Mouse (Mus musculus) ovary, adult 18-20 months (tissue): ENCODE data around the gene Accsl.

Source experiments
- DNase-seq: peaks from one replicate; pipeline ENCODE4 v3.0.0; 2022; ENCODE audit warnings: low spot score, mixed read lengths

Gene Accsl

DNA sequence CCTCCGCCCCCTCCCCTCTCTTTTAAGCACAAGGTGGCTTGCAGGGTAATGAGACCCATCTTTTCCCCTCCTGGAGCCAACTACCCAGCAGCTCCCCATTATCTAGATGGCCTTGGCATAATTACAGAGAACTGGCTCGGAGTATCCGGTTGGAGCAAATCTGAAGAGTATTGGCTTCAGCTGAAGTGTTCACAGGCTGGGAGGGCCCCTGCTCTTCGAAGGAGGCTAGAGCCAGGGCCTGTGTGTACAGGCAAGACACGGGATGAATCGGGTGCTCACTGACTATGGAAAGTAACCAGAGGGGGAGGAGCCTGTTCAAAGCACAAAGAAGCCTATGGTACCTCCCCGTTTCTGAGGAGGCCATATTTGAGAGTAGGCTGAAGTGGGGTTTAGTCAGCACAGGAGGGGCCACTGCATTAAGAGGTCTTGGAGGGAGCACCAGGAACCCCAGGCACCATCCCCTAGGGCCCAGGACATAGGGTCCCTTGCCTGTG is at the start of gene Accsl:
TSS of gene Accsl (minus strand) at position 51 of the 494 bp plus-strand sequence.
- no peak for DNase-seq

DNA sequence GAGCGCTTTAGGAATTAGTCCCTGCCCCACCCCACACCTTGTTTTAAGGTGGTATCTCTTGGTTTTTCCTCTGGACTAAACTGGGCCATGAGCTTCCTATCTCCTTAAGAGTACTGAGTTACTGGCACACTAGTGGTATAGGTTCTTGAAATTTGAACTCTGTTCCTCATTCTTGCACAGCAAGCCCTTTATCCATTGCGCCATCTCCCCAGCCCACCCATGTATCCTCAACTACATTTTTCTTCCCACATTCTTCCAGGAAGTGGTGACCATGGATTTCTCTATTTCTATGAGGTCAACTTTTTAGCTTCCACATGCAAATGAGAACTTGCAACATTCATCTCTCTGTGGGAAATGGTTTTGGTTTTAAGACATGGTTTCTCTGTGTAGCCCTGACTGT is 44.6 kb upstream of the Accsl start:
- no peak for DNase-seq

DNA sequence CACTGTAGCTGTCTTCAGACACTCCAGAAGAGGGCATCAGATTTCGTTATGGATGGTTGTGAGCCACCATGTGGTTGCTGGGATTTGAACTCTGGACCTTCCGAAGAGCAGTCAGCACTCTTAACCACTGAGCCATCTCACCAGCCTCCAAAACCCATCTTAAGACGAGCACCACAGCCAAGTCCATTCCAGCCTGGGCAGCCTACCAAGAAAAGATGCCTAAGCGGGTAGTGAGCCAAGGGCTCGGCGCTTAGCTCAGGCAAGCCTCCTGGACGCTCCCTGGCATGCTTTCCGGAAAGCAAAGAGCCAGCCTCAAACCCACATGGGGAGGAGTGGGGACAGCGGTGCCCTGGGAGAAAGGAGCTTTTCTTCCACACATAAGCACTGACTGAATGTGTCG is 43.0 kb upstream of the Accsl start:
- DNase-seq = no peak

DNA sequence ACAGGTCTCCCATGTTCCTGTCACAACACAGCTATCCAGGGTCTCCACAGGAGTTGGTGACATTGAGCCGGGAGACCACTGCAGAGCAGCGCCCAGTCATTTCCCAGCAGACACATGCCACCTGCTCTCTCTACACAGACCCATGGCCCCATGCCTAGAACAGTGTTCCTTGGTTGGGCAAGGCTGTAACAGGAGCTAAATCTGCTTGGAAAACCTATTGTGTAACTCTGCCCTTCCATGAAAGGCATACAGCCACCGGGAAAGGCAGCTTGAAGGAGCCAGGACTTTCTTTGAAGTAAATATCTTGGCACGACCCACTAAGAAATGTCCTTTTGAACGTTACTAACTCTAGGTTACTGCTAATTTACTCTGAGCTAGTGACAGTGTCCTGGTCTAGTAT is 40.8 kb upstream of the Accsl start:
- DNase-seq = no peak

DNA sequence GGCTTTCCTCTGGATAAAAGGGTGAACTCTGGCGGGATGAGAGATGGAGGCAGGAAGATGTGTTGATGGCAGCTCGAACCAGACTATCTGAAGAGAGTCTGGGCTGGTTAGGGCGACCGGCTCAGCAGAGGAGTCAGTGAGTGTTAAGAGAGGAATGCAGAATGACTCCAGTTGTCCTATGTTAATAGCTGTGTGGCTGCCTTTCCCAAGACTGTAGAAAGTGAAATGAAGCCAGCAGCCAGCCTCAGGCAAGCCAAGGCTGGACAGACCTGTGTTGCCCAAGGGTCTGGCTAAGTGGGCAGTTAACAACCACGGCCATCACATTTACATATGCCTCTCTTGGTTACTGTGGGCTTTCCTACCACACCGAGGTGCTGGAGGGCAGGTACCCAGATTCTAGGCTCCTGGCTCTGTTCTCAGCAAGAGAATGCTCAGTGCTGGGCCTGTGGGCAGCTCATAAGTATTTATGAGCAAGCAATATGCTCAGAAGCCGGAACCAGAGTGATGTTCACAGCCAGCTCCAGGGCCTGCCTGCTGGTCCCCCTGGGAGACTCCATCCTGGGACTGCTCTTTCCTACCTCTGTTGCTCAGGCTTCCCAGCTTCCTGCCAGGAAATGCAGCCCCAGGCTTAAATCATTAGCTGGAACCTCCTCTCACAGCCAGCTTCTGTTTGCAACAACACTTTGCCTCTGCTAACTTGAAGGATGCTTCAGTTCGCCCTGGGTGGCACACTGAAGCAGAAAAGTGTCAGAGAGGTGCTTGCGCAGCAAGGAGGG is 38.8 kb upstream of the Accsl start:
- DNase-seq = no peak

DNA sequence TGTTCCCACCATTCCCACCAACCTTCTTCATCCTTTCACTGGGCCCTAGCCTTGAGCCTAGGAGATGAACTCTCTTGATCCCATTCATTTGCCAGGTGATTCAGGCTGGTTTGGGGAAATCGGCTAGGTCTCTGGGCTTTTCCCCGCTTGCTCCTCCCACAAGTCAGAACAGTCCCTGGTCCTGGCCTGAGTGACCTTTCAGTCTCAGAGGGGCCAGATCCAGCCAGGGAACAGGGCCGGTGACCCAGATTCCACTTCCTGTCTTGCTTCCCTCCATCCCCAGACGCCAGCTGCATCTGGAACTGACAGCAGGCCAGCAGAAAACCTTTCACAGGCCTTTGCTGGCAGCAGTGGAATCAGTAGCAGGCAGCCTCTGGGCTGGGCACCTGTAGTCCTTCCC is 37.4 kb upstream of the Accsl start:
- DNase-seq = no peak

DNA sequence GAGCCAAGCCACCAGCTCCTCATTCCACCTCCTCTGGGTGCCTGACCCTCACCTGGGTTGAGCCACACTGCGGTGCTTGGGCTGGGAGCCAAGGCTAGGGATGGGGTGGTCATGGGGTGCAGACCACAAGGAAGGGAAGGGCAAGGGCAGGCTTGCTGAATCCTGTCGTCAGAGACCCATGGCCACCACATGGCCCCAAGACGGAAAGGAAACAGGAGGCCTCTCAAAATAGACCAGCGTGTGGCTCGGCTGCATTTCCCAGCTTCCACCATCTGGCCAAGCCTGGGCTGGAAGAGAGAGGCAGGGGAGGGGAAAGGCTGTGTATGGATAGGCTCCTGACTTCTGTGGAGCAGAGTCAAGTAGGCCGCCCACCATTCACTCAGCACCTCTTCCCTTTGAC is 34.5 kb upstream of the Accsl start:
- DNase-seq = no peak

DNA sequence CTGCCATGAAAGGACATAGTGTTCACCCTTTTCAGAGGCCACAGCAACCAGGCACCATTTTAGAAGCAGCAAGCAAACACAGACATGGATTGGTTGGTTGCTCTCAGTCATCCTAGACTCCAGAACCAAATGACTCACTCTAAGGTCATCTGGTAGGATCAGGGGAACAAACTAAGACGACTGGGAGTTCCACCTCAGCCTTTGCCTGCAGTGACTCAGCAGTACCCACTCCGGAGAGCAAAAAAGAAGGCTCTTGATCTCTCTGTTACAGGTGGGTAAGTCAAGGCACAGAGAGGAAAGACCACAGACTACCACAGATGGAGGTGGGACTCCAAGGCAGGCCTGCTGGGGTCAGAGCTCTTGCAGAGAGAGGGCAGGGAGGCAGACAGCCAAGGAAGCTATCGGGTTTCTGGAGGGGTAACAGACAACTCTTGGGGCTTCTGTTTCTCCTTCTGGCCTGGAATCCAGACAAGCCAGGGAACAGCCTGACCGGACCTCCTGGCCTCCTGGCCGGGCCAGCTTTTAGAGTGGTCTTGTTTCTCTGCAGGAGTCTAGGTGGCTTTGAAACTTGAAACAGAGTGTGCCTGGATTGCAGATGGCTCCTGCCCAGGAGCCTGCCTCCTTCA is 33.8 kb upstream of the Accsl start:
- DNase-seq = no peak

DNA sequence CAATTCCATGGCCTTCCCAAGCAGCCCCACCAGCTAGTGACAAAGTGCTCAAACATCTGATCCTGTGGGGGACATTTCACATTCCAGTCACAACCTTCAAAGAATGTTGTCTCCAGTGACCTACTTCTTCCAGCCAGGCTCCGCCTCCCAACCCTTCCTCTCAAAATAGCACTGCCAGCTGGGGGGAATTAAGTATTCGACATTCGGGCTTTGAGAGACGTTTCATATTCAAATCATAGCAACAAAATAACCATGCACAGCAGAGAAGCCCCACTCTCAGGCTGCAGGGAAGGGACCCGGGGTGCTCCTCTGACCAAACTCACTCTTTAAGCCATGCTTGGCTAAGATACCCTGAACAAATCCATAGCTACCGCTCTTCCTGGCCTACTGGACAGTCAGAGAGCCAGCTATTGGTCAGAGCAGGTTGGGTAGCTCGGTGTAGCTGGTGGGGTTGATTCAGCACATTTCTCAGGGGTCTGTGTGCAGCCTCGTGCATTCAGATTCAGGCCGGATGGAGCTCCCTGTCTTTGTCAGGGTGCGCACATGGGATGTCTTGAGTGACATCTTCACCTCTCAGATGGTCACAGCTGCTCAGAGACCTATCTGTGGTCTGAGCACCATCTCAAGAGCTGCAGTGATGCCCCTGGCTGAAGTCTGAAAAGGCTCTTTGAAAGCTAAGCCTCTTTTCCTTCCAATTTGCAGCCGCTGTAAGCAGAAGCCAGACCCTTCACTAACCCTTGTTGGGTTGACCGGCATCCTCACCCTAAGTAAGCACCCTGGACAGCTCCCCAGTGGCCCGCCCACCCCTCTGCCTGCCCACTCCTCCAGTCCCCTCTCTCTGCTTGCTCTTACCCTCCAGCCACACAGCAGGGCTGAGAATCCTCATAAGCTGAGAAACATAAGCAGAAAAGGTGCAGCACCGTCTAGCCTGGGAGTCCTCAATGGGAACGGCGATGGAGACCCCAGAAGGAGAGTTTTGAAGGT is 30.7 kb upstream of the Accsl start:
- DNase-seq = no peak

DNA sequence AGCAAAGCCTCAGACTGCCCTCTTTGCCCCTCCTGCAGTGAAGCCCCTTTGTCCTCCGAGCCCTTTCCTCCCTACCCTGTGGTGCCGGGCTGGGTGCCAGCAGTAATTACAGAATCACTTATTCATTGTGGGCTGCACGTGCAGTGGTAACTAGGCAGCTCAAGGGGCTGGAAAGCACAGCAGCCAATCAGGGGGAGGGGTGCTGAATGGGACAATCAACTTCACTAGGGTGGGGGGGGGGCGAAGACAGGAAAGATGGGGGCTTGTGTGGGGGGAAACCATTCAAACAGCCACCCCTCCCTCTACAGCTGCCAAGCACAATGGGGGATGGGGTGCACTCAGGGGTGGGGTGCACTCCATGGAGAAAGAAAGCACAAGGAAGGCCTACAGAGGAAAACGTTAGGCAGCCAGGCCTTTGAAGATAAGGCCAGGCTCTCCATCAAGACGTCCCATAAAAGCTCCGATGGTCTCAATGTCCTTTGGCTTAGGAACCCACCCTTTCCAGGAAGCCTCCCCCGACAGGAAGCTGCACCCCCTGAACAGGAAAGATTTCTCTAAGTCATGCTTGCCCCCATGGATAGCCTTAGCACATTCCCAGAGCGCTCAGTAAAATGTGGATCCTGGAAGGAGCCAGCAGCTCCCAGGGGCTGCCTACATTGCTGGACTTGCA is 22.8 kb upstream of the Accsl start:
- DNase-seq = no peak

DNA sequence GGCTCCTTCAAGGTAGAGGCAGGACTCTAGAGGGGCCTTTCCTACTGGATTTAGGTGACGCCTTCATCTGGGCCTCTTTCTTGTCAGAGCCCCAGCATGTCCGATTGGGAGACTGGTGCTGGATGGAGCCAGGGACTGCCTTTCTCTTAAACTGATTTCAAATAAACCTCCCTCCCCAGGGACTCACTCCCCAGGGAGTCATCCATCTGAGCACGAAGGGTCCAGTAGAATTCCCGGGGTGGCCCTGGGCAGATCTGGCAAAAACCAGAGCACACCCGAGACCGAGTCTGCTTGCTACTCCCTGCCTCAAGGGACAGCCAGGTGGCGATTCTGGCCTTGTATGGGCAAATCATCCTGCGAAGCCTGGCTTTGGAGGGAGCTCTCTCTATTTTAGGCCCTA is 21.2 kb upstream of the Accsl start:
- DNase-seq = no peak

DNA sequence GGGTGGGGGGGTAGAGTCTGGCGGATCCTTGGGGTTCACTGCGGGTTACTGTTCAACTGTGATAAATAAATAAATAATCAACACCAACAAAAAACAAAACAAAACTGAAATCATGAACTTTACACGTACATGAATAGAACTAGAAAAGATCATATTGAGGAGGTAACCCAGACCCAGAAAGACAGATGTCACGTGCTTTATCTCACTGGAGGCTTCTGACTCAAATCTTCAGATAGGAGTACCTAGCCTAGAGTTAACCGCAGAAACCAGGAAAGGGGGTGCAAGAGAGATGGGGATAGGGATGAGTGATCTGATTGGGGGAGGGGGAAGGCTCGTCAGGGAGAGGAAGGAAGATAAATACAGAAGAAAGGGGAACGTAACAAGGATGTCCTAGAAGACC is 20.1 kb upstream of the Accsl start:
- no peak for DNase-seq

DNA sequence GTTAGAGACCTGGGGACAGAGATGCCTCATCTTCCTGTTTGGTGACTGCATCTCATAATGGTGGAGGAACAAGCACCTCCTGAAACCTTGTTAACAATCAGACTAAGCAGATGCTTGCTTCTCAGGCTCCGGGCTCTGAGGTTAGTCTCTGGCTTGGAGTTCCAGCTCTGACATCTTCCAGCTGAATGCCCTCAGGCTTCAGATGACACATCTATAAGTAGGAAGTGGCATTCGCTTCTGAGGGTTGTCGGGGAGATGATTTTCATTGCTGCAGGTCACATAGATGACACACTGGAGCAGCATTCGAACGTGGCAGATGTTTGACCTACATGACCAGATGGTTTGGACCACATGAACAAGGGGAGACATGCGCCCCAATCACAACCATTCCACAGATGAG is 19.4 kb upstream of the Accsl start:
- DNase-seq = no peak

DNA sequence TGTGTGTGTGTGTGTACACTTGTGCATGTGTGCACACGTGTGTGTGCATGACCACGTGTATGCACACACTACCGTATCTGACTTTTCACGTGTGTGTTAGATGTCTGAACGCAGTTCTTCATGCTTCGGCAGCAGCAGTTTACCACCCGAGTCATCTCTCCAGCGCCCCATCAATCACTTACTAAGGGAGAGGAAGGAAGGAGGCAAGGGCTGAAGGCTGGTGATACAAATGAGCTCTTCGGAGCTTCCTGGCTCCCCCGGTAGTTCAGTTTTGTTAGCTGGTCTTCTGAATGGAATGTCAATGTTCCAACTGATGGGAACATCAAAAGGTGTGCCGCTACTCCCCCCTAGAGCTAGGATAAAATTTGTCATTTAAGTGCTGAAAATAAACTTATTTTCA is 18.3 kb upstream of the Accsl start:
- DNase-seq = no peak

DNA sequence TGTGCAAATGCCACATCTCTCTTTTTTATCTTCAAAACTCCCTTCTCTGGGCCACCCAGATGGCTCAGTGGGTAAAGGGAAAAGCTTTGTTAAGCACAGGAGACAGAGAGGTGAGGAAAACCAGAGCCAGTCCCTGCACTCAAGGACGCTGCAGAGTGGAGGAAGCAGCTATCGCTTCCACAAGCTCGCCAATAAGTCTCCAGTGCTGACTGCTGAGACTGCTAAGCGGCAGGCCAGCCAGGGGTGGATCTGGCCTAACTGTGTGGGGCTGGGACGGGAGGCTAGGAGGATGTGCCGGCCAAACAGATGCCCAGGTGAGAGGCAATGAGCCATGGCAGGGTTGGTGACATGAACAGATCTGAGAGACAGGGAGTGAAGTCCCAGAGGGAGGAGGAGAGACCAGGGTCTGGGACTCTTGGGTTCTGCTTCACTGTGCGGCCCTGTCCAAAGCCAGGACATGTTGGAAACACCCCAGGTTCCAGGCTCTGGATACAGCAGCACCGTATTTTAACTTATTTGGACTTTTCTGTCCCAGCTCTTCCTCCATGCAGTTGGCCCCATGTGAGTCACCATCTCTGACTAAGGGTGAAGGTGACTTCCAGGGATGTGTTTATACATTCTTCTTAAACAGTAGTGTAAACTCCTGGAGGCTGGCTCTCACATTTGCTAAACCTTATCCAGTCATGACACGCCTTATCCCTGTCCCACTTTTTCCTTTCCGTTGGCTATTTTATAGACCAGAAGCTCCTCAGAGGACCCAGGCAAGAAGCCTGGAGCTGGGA is 17.2 kb upstream of the Accsl start:
- DNase-seq = no peak

DNA sequence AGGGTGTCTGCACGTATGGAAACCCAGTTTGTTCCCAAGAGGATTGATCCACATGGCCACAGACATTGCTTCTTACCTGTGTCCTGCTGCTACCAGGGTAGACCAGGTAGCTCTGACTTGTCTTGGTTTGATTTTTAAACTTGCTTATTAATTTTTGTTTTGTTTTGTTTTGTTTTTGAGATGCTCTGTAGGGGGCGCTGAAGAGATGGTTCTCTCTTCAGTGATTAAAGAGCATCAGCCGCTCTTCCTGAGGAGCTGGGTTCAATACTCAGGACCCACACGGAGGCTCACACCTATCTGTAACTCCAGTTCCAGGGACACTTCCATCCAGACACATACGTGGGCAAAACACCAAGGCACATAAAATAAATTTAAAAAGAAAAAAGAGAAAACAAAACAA is 14.1 kb upstream of the Accsl start:
- no peak for DNase-seq

DNA sequence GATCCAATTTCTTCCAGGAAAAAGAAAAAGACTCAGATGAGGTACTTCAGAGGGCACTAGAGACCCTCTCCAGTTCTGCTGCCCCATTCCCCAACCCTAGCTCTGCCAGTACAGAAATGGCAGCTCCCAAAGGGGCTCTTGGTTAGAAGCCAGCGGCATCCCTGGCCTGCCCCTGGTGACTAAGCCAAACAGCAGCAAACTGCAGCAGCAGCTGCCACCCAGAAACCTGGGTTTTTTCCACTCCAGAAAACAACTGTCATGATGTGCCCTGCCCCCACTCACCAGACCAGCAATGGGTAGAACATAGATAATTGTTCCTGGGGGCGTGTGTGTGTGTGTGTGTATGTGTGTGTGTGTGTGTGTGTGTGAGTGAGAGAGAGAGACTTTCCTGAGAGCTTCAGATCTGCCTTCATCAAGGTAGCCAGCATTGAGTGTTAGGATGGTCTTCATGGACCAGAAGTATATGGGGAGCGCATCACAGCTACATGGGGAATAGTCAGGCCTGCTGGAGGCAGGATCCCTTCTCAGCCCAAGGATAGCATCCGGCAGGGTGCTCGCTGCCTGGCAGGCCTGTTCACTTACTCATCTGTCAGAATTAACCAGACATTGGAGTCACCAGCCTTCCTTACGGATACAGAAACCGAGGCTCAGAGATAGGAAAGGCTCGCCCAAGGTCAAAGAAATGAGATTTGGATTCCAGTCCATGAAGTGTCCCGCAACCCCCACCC is 12.8 kb upstream of the Accsl start:
- DNase-seq = no peak

DNA sequence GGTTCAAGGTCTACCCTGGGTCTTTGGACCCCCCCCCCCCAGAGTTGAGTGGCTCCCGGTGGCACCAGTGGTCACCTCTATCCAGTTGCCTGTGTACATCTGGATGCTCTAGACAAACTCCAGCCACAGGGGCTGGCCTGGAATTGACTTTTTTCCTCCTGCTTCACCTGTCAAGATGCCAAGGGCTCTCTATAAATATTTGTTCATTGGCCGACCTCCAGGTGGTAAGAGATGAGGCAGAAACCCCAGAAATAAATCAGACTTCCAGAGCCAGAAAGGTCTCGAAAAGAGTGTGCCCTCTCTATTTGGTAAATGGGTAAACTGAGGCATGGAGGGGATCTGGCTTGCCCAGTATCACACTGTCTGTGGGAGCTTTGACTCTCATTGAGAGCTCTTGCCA is 12.0 kb upstream of the Accsl start:
- no peak for DNase-seq

DNA sequence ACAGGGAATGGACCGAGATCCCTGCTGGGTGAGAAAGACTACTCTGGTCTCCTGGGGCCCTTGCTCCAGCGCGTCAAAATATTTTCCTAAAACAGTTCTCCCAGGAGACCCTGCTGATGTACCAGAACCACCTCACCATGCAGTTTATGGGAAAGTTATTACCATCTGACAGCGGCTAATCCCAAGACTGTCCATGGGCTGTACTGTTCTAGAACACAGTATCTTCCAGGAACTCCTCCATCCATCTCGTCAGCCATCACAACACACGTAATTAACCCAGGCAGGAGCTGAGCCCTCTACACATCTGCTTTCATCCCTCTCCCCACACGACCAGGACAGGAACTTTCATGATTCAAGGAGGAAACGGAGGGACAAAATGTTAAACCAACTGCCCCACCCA is 11.5 kb upstream of the Accsl start:
- no peak for DNase-seq

DNA sequence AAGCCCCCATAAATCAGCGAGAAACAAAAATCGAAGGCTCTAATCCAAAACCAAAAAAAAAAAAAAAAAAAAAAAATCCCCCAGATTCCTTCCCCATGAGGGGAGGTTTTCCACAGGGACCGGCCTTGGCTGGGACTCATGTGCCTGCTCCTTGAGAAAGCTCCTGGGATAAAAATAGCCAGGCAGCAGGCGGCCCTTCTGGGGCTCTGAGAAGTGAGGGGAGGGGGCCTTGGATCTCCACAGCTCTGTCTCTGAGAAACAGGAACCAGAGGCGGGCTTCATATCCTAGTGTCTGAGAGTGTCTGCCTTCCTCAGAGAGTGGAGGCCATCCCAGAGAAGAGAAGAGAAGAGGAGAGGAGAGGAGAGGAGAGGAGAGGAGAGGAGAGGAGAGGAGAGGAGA is 8.0 kb upstream of the Accsl start:
- no peak for DNase-seq

DNA sequence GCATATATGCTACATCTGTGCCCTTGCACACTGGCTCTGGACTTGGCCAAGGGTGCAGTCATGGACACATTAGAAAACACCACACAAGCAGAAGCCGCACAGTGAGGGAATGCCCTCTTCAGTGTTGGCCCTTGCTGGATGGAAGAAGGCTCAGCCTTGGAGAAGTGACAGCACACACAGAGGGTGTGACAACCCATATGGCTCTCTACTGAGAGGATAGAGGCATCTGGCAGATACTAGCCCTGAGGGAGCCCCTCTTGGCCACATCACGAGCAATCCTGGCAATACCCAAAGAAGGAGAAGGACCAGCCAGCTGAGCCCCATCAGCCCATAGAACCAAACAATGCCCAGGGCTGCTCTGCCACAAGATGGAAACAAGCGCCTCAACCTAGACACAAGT is 5.6 kb upstream of the Accsl start:
- no peak for DNase-seq
